Mouse (Mus musculus) heart, postnatal 36 days (tissue): Measurements from ENCODE around the gene Zfp692. TPM values are rescaled to one million over a fixed set of nuclear protein-coding genes. Genes with fewer than 3 reads are reported as not detected.
"Not testable (repeated sequence)": the region's sequence is repeated elsewhere in the genome, so short reads cannot be mapped to it uniquely, and the experiment has no call there.

Source experiments
- DNase-seq, 2 experiments: peaks; one replicate each; pipeline ENCODE4 v3.0.0; 2021 to 2022
- intact Hi-C: fragments of 180-260 bp; cut with DNase I; formaldehyde crosslinking; loops from one replicate; pipeline ENCODE4 v1.15.1; 2025
- total RNA-seq, 2 experiments: library from RNA; stranded (reverse); gene quantifications; 2 replicates each; pipeline ENCODE4 v1.2.3; 2021

The Zfp692 gene
- total RNA-seq, 2 experiments from 2014 or later, result 3.1 to 4.0 TPM

DNA sequence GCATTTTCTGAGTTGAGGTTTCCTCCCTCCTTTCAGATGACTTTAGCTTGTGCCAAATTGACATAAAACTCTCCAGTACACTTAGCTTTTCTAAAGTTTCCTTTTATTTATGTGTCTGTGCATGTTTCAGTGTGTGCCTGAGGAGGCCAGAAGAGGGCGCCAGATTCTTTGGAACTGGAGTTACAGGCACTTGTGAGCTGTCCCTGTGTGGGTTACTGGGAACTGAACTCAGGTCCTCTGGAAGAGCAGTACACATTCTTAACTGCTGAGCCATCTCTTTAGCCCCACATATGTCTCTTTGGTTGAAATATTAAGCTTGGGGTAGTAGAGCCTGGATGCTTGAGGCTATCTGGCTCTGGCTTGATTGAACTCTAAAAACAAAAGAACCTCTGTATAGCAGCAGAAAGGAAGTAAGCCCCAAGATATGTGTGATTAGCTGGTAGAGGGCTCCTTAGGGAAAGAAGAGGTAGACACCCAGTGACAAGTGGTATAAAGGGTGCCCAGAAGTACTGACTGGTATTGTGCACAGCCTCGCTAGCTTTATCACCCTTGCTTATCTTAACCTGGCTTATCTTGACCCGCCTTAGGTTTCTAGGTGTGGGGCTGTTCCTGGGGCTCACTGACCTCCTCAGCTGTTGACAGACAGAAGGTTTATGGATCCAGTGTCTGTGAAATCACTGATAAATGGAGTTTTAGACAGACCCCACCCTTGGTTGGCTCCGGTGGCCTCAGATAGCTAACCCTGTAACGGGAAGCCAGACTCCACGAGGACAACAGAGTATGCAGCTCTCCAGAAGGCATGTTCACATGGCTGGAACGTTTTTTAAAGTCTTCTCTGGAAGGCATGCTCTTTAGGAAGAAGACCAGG lies 46.0 kb downstream of the Zfp692 start:
- DNase-seq, result no peak
- intact Hi-C loops, result no loop called here

DNA sequence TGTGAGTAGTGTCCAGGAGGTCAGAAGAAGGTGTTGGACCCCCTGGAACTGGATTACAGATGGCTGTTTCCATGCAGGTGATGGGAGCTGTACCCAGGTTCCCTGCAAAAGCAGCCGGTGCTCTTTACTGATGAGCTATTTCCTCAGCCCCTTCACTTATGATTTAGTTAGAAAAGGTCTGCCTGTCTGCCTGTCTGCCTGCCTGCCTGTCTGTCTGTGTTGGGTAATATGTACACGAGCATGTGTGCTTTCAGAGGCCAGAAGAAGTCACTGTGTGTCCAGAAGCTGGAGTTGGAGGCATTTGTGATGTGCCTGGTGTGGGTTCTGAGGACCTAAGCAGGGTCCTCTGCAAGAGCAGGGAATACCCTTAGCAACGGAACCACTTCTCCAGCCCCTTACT lies 46.8 kb downstream of the Zfp692 start:
- intact Hi-C loops, result no loop called here
- no peak for DNase-seq

GRCm38 (mm10) chr11:58354476-58354875 lies 47.6 kb downstream of the Zfp692 start:
- intact Hi-C loops, result no loop called here
- DNase-seq, result no peak

- intact Hi-C loops, result no loop called here
- no peak for DNase-seq
Measured at GRCm38 (mm10) chr11:58354927-58355326, 48.1 kb downstream of the Zfp692 start.

GRCm38 (mm10) chr11:58357042-58357441 lies 50.2 kb downstream of the Zfp692 start:
- intact Hi-C loops, result no loop called here

GRCm38 (mm10) chr11:58357844-58358534 lies 51.1 kb downstream of the Zfp692 start:
- no peak for DNase-seq
- intact Hi-C loops, result no loop called here

More at GRCm38 (mm10) chr11:58357042-58357441, 50.2 kb downstream of the Zfp692 start:
- no peak for DNase-seq

GRCm38 (mm10) chr11:58362562-58362961 lies 55.7 kb downstream of the Zfp692 start:
- DNase-seq, intact Hi-C loops: not testable (repeated sequence)

Other genes starting within 250 kb of the Zfp692 start
- not detected for gene Gm12248, start 213.9 kb upstream of the Zfp692 start, total RNA-seq
- 10 to 100 TPM; 36.5 to 37.4 TPM for gene Cnot8, start 202.9 kb upstream of the Zfp692 start, total RNA-seq
- gene Gemin5, start 138.5 kb upstream of the Zfp692 start, total RNA-seq, result 1 to 10 TPM; 8.3 to 9.9 TPM
- gene Mrpl22, start 135.4 kb upstream of the Zfp692 start, total RNA-seq, result 10 to 100 TPM; 50.3 to 53.8 TPM
- 1 to 10 TPM; 8.7 to 9.2 TPM for gene Igtp, start 107.5 kb upstream of the Zfp692 start, total RNA-seq
- gene Irgm2, start 107.5 kb upstream of the Zfp692 start, total RNA-seq, result 10 to 100 TPM; 10.9 to 13.7 TPM
- not detected for gene 4930438A08Rik, start 32.3 kb upstream of the Zfp692 start, total RNA-seq
- 10 to 100 TPM; 36.4 to 40.8 TPM for gene Zfp672, start 23.3 kb downstream of the Zfp692 start, total RNA-seq
- 10 to 100 TPM; 34.5 to 35.5 TPM for gene Sh3bp5l, start 23.7 kb downstream of the Zfp692 start, total RNA-seq
- gene Lypd8, start 72.0 kb downstream of the Zfp692 start, total RNA-seq, result not detected
- not detected for gene 1810065E05Rik, start 114.0 kb downstream of the Zfp692 start, total RNA-seq
- not detected for gene Gm12253, start 125.5 kb downstream of the Zfp692 start, total RNA-seq
- gene Lypd9, start 145.9 kb downstream of the Zfp692 start, total RNA-seq, result not detected
- not detected for gene Olfr30, start 155.2 kb downstream of the Zfp692 start, total RNA-seq
- gene Olfr332, start 185.5 kb downstream of the Zfp692 start, total RNA-seq, result not detected
- not detected for gene Olfr331, start 195.5 kb downstream of the Zfp692 start, total RNA-seq
- gene Olfr330, start 227.8 kb downstream of the Zfp692 start, total RNA-seq, result not detected
- gene Olfr329-ps, start 239.4 kb downstream of the Zfp692 start, total RNA-seq, result not detected
- not detected for gene Olfr328, start 248.6 kb downstream of the Zfp692 start, total RNA-seq